Mouse (Mus musculus): ENCODE results near the gene Ccdc138. TPM values are rescaled to one million over a fixed set of nuclear protein-coding genes. Genes with fewer than 3 reads are reported as not detected.

Ccdc138 gene
- total and polyA plus RNA-seq, 2 experiments from 2014 or later: 1.9 to 2.8 TPM

GRCm38 (mm10) chr10:58478071-58478578, 19.6 kb upstream of the Ccdc138 start:
- Histone ChIP-seq H3K4me2 (ENCODE audit: low read depth, low read length) (no peak overlapping the region), H3K9me3 (replicated peaks; ENCODE audit: control insufficient read depth, low read length) (no peaks in the 10 kb centered on the region), H3K36me3 (replicated peaks; ENCODE audit: control insufficient read depth, insufficient read depth, low read length) (peaks cover 67% of the 10 kb centered on the region), H3K4me1 (ENCODE audit: control insufficient read depth, insufficient read depth) (no peaks in the 10 kb centered on the region), H3K27me3 (ENCODE audit: control insufficient read depth, insufficient read depth, low read length) (no peaks in the 10 kb centered on the region), H3K4me3 (ENCODE audit: low read depth, low read length) (no peak overlapping the region), H3K27ac (ENCODE audit: low read depth) (no peak overlapping the region), H3K9ac (replicated peaks; ENCODE audit: low read depth, low read length) (no peak overlapping the region)
- 95% methylated on average over 2 of the region's 2 CpGs for WGBS
- ATAC-seq (ENCODE audit: insufficient read depth, low read depth): no peak
- DNase-seq (ENCODE audit: low spot score): no peak
- TF ChIP-seq CTCF (IDR thresholded peaks at IDR 0.05; ENCODE audit: low read depth) (no peak), EP300 (IDR thresholded peaks at IDR 0.05; ENCODE audit: low read depth) (no peak)

DNA sequence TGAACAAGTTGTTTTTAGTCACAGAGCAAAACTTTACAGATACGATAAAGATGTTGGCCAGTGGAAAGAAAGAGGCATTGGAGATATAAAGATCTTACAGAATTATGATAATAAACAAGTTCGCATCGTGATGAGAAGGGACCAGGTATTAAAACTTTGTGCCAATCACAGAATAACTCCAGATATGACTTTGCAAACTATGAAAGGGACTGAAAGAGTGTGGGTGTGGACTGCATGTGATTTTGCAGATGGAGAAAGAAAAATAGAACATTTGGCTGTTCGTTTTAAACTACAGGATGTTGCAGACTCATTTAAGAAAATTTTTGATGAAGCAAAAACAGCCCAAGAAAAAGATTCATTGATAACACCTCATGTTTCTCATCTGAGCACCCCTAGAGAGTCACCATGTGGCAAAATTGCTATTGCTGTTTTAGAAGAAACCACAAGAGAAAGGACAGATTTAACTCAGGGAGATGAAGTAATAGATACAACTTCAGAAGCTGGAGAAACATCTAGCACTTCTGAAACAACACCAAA, 17.7 kb upstream of the Ccdc138 start:
- DNase-seq (ENCODE audit: low spot score) (no peak), ATAC-seq (ENCODE audit: insufficient read depth, low read depth) (no peak)
- Histone ChIP-seq H3K36me3 (replicated peaks; ENCODE audit: control insufficient read depth, insufficient read depth, low read length) (peaks cover 79% of the 10 kb centered on the region), H3K27ac (ENCODE audit: low read depth) (no peak overlapping the region), H3K4me3 (ENCODE audit: low read depth, low read length) (no peak overlapping the region), H3K27me3 (ENCODE audit: control insufficient read depth, insufficient read depth, low read length) (no peaks in the 10 kb centered on the region), H3K4me2 (ENCODE audit: low read depth, low read length) (no peak overlapping the region), H3K9me3 (replicated peaks; ENCODE audit: control insufficient read depth, low read length) (no peaks in the 10 kb centered on the region), H3K4me1 (ENCODE audit: control insufficient read depth, insufficient read depth) (no peaks in the 10 kb centered on the region), H3K9ac (replicated peaks; ENCODE audit: low read depth, low read length) (no peak overlapping the region)
- no peak for TF ChIP-seq EP300 (IDR thresholded peaks at IDR 0.05; ENCODE audit: low read depth)
- TF ChIP-seq CTCF (IDR thresholded peaks at IDR 0.05; ENCODE audit: low read depth): no peak
- WGBS: 91% methylated on average over 4 of the region's 4 CpGs

DNA sequence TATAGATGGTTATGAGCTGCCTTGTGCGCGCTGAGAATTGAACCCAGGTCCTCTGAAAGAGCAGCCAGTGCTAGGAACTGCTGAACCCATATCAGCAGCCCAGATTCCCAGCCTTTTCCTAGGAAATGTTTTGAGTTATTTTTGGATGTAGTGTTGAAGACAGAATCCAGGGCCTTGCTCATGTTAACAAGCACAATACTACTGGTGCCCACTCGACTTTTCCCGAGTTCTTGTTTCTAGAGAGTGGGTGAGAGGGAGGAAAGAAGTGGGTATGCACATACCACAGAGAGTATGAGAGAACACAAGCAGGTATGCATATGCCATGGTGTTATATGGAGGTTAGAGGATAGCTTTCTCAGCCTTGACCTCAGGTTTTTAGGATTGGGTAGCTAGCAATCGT, 6.7 kb upstream of the Ccdc138 start:
- ATAC-seq (ENCODE audit: insufficient read depth, low read depth) (no peak), DNase-seq (ENCODE audit: low spot score) (no peak)
- H3K27ac ChIP-seq (ENCODE audit: low read depth): no peak overlapping the region
- no peaks in the 10 kb centered on the region for H3K9me3 ChIP-seq (replicated peaks; ENCODE audit: control insufficient read depth, low read length)
- no peak for TF ChIP-seq EP300 (IDR thresholded peaks at IDR 0.05; ENCODE audit: low read depth)
- TF ChIP-seq CTCF (IDR thresholded peaks at IDR 0.05; ENCODE audit: low read depth): no peak
- WGBS: 66% methylated on average over 5 of the region's 5 CpGs
- H3K4me2 ChIP-seq (ENCODE audit: low read depth, low read length): no peak overlapping the region
- H3K9ac ChIP-seq (replicated peaks; ENCODE audit: low read depth, low read length): no peak overlapping the region
- no peak overlapping the region for H3K4me3 ChIP-seq (ENCODE audit: low read depth, low read length)
- no peaks in the 10 kb centered on the region for H3K4me1 ChIP-seq (ENCODE audit: control insufficient read depth, insufficient read depth)
- no peaks in the 10 kb centered on the region for H3K27me3 ChIP-seq (ENCODE audit: control insufficient read depth, insufficient read depth, low read length)
- H3K36me3 ChIP-seq (replicated peaks; ENCODE audit: control insufficient read depth, insufficient read depth, low read length): peaks cover 60% of the 10 kb centered on the region

GRCm38 (mm10) chr10:58495637-58496036, 2.1 kb upstream of the Ccdc138 start:
- H3K9me3 ChIP-seq (replicated peaks; ENCODE audit: control insufficient read depth, low read length): no peaks in the 10 kb centered on the region
- no peaks in the 10 kb centered on the region; the same call in 1 of the 2 replicates for H3K4me1 ChIP-seq (ENCODE audit: control insufficient read depth, insufficient read depth)
- H3K4me3 ChIP-seq (ENCODE audit: low read depth, low read length): no peak overlapping the region
- H3K27me3 ChIP-seq (ENCODE audit: control insufficient read depth, insufficient read depth, low read length): no peaks in the 10 kb centered on the region
- H3K4me2 ChIP-seq (ENCODE audit: low read depth, low read length): no peak overlapping the region
- no peak overlapping the region for H3K9ac ChIP-seq (replicated peaks; ENCODE audit: low read depth, low read length)
- TF ChIP-seq EP300 (IDR thresholded peaks at IDR 0.05; ENCODE audit: low read depth): no peak
- TF ChIP-seq CTCF (IDR thresholded peaks at IDR 0.05; ENCODE audit: low read depth): no peak
- no peak for DNase-seq (ENCODE audit: low spot score)
- no peak overlapping the region for H3K27ac ChIP-seq (ENCODE audit: low read depth)
- no peak for ATAC-seq (ENCODE audit: insufficient read depth, low read depth)
- 84% methylated on average over 2 of the region's 2 CpGs for WGBS
- peaks cover 36% of the 10 kb centered on the region for H3K36me3 ChIP-seq (replicated peaks; ENCODE audit: control insufficient read depth, insufficient read depth, low read length)

GRCm38 (mm10) chr10:58496732-58497131, 1.0 kb upstream of the Ccdc138 start:
- H3K4me2 ChIP-seq (ENCODE audit: low read depth, low read length): peak overlapping the region; percentile 69; the same call in 1 of the 2 replicates
- peaks cover 25% of the 10 kb centered on the region for H3K36me3 ChIP-seq (replicated peaks; ENCODE audit: control insufficient read depth, insufficient read depth, low read length)
- no peaks in the 10 kb centered on the region; the same call in 1 of the 2 replicates for H3K4me1 ChIP-seq (ENCODE audit: control insufficient read depth, insufficient read depth)
- TF ChIP-seq EP300 (IDR thresholded peaks at IDR 0.05; ENCODE audit: low read depth) (no peak), CTCF (IDR thresholded peaks at IDR 0.05; ENCODE audit: low read depth) (no peak)
- H3K9ac ChIP-seq (replicated peaks; ENCODE audit: low read depth, low read length): no peak overlapping the region
- no peak for ATAC-seq (ENCODE audit: insufficient read depth, low read depth)
- DNase-seq (ENCODE audit: low spot score): no peak
- no peaks in the 10 kb centered on the region for H3K27me3 ChIP-seq (ENCODE audit: control insufficient read depth, insufficient read depth, low read length)
- H3K9me3 ChIP-seq (replicated peaks; ENCODE audit: control insufficient read depth, low read length): no peaks in the 10 kb centered on the region
- peak overlapping the region; percentile 70; the same call in 1 of the 2 replicates for H3K27ac ChIP-seq (ENCODE audit: low read depth)
- H3K4me3 ChIP-seq (ENCODE audit: low read depth, low read length): no peak overlapping the region

GRCm38 (mm10) chr10:58498516-58498915, 768 bp downstream of the Ccdc138 start:
- ATAC-seq (ENCODE audit: insufficient read depth, low read depth) (no peak), DNase-seq (ENCODE audit: low spot score) (no peak)
- H3K4me3 ChIP-seq (ENCODE audit: low read depth, low read length): peak overlapping the region; percentile 70
- H3K4me1 ChIP-seq (ENCODE audit: control insufficient read depth, insufficient read depth): no peaks in the 10 kb centered on the region; the same call in 1 of the 2 replicates
- peak overlapping the region; percentile 69 for H3K4me2 ChIP-seq (ENCODE audit: low read depth, low read length)
- peaks cover 7% of the 10 kb centered on the region for H3K36me3 ChIP-seq (replicated peaks; ENCODE audit: control insufficient read depth, insufficient read depth, low read length)
- TF ChIP-seq CTCF (IDR thresholded peaks at IDR 0.05; ENCODE audit: low read depth): no peak
- TF ChIP-seq EP300 (IDR thresholded peaks at IDR 0.05; ENCODE audit: low read depth): no peak
- H3K27me3 ChIP-seq (ENCODE audit: control insufficient read depth, insufficient read depth, low read length): no peaks in the 10 kb centered on the region
- peak overlapping the region; percentile 54; the same call in 1 of the 2 replicates for H3K9ac ChIP-seq (replicated peaks; ENCODE audit: low read depth, low read length)
- WGBS: 56% methylated on average over 2 of the region's 2 CpGs
- H3K9me3 ChIP-seq (replicated peaks; ENCODE audit: control insufficient read depth, low read length): no peaks in the 10 kb centered on the region
- H3K27ac ChIP-seq (ENCODE audit: low read depth): no peak overlapping the region

All from heart, postnatal 0 days (tissue).